Mouse (Mus musculus): ENCODE measurements at regions not wholly inside any gene's neighbourhood (a gene's known extent, or its start where the extent isn't known, plus 50 kb on each side); places are given as distances from the start of the nearest gene placed in this dataset.

- Histone ChIP-seq H3K27ac (ENCODE audit: control insufficient read depth, insufficient read depth, low read depth, low read length) (no peak overlapping the region), H3K36me3 (ENCODE audit: control insufficient read depth, insufficient read depth, low read length) (no peaks in the 10 kb centered on the region), H3K4me1 (ENCODE audit: control insufficient read depth, insufficient read depth, low read length) (no peaks in the 10 kb centered on the region), H3K27me3 (ENCODE audit: control insufficient read depth, insufficient read depth, low read length) (no peaks in the 10 kb centered on the region), H3K4me3 (ENCODE audit: control insufficient read depth, low read depth, low read length) (no peak overlapping the region)
- TF ChIP-seq POLR2A (IDR thresholded peaks at IDR 0.05; ENCODE audit: control insufficient read depth, low read depth, low read length) (no peak), CTCF (IDR thresholded peaks at IDR 0.05; ENCODE audit: control insufficient read depth, insufficient read depth, insufficient replicate concordance, low read depth, low read length) (no peak)
Measured at GRCm38 (mm10) chr14:24644117-24644808, 157.3 kb downstream of the Rps24 start.

GRCm38 (mm10) chr14:24646239-24646848 is 159.4 kb downstream of the Rps24 start:
- Histone ChIP-seq H3K27ac (ENCODE audit: control insufficient read depth, insufficient read depth, low read depth, low read length) (no peak overlapping the region), H3K27me3 (ENCODE audit: control insufficient read depth, insufficient read depth, low read length) (no peaks in the 10 kb centered on the region), H3K36me3 (ENCODE audit: control insufficient read depth, insufficient read depth, low read length) (no peaks in the 10 kb centered on the region), H3K4me3 (ENCODE audit: control insufficient read depth, low read depth, low read length) (no peak overlapping the region), H3K4me1 (ENCODE audit: control insufficient read depth, insufficient read depth, low read length) (no peaks in the 10 kb centered on the region)
- TF ChIP-seq POLR2A (IDR thresholded peaks at IDR 0.05; ENCODE audit: control insufficient read depth, low read depth, low read length): no peak

- TF ChIP-seq CTCF (IDR thresholded peaks at IDR 0.05; ENCODE audit: control insufficient read depth, insufficient read depth, insufficient replicate concordance, low read depth, low read length) (no peak), POLR2A (IDR thresholded peaks at IDR 0.05; ENCODE audit: control insufficient read depth, low read depth, low read length) (no peak)
- Histone ChIP-seq H3K4me3 (ENCODE audit: control insufficient read depth, low read depth, low read length) (no peak overlapping the region), H3K27me3 (ENCODE audit: control insufficient read depth, insufficient read depth, low read length) (no peaks in the 10 kb centered on the region), H3K27ac (ENCODE audit: control insufficient read depth, insufficient read depth, low read depth, low read length) (no peak overlapping the region), H3K36me3 (ENCODE audit: control insufficient read depth, insufficient read depth, low read length) (no peaks in the 10 kb centered on the region), H3K4me1 (ENCODE audit: control insufficient read depth, insufficient read depth, low read length) (no peaks in the 10 kb centered on the region)
Measured at GRCm38 (mm10) chr14:24647722-24648121, 160.8 kb downstream of the Rps24 start.

- no peaks in the 10 kb centered on the region for H3K27me3 ChIP-seq (ENCODE audit: control insufficient read depth, insufficient read depth, low read length)
- no peaks in the 10 kb centered on the region for H3K36me3 ChIP-seq (ENCODE audit: control insufficient read depth, insufficient read depth, low read length)
- no peaks in the 10 kb centered on the region for H3K4me1 ChIP-seq (ENCODE audit: control insufficient read depth, insufficient read depth, low read length)
- H3K27ac ChIP-seq (ENCODE audit: control insufficient read depth, insufficient read depth, low read depth, low read length): no peak overlapping the region
- TF ChIP-seq CTCF (IDR thresholded peaks at IDR 0.05; ENCODE audit: control insufficient read depth, insufficient read depth, insufficient replicate concordance, low read depth, low read length) (no peak), POLR2A (IDR thresholded peaks at IDR 0.05; ENCODE audit: control insufficient read depth, low read depth, low read length) (no peak)
- H3K4me3 ChIP-seq (ENCODE audit: control insufficient read depth, low read depth, low read length): no peak overlapping the region
Measured at GRCm38 (mm10) chr14:24650195-24650901, 163.4 kb downstream of the Rps24 start.

GRCm38 (mm10) chr14:24650902-24651270 is 164.0 kb downstream of the Rps24 start:
- Histone ChIP-seq H3K4me1 (ENCODE audit: control insufficient read depth, insufficient read depth, low read length) (no peaks in the 10 kb centered on the region), H3K36me3 (ENCODE audit: control insufficient read depth, insufficient read depth, low read length) (no peaks in the 10 kb centered on the region), H3K27me3 (ENCODE audit: control insufficient read depth, insufficient read depth, low read length) (no peaks in the 10 kb centered on the region), H3K4me3 (ENCODE audit: control insufficient read depth, low read depth, low read length) (no peak overlapping the region), H3K27ac (ENCODE audit: control insufficient read depth, insufficient read depth, low read depth, low read length) (no peak overlapping the region)
- no peak for TF ChIP-seq CTCF (IDR thresholded peaks at IDR 0.05; ENCODE audit: control insufficient read depth, insufficient read depth, insufficient replicate concordance, low read depth, low read length)
- no peak for TF ChIP-seq POLR2A (IDR thresholded peaks at IDR 0.05; ENCODE audit: control insufficient read depth, low read depth, low read length)

GRCm38 (mm10) chr14:24652591-24652990 is 165.7 kb downstream of the Rps24 start:
- Histone ChIP-seq H3K27me3 (ENCODE audit: control insufficient read depth, insufficient read depth, low read length) (no peaks in the 10 kb centered on the region), H3K4me3 (ENCODE audit: control insufficient read depth, low read depth, low read length) (no peak overlapping the region), H3K4me1 (ENCODE audit: control insufficient read depth, insufficient read depth, low read length) (no peaks in the 10 kb centered on the region), H3K27ac (ENCODE audit: control insufficient read depth, insufficient read depth, low read depth, low read length) (no peak overlapping the region), H3K36me3 (ENCODE audit: control insufficient read depth, insufficient read depth, low read length) (no peaks in the 10 kb centered on the region)
- TF ChIP-seq CTCF (IDR thresholded peaks at IDR 0.05; ENCODE audit: control insufficient read depth, insufficient read depth, insufficient replicate concordance, low read depth, low read length): no peak
- TF ChIP-seq POLR2A (IDR thresholded peaks at IDR 0.05; ENCODE audit: control insufficient read depth, low read depth, low read length): no peak

GRCm38 (mm10) chr14:24655580-24655979 is 168.7 kb downstream of the Rps24 start:
- Histone ChIP-seq H3K27ac (ENCODE audit: control insufficient read depth, insufficient read depth, low read depth, low read length) (no peak overlapping the region), H3K27me3 (ENCODE audit: control insufficient read depth, insufficient read depth, low read length) (no peaks in the 10 kb centered on the region), H3K4me3 (ENCODE audit: control insufficient read depth, low read depth, low read length) (no peak overlapping the region), H3K36me3 (ENCODE audit: control insufficient read depth, insufficient read depth, low read length) (no peaks in the 10 kb centered on the region), H3K4me1 (ENCODE audit: control insufficient read depth, insufficient read depth, low read length) (no peaks in the 10 kb centered on the region)
- TF ChIP-seq CTCF (IDR thresholded peaks at IDR 0.05; ENCODE audit: control insufficient read depth, insufficient read depth, insufficient replicate concordance, low read depth, low read length) (no peak), POLR2A (IDR thresholded peaks at IDR 0.05; ENCODE audit: control insufficient read depth, low read depth, low read length) (no peak)
